Mouse (Mus musculus): ENCODE measurements around the gene 1110059E24Rik. TPM values are rescaled to one million over a fixed set of nuclear protein-coding genes. Genes with fewer than 3 reads are reported as not detected.

The 1110059E24Rik gene
- 30.4 and 31.5 TPM in 2 replicates for polyA plus RNA-seq (2021; fragmentation: Nextera tagmentation)
- long read RNA-seq, experiment 1, transcript 1110059E24Rik-207 (3 exons, 942 nt), result minor isoform, 5 of 47 reads
- long read RNA-seq, experiment 1, transcript 1110059E24Rik-201 (4 exons, 1,614 nt), result major isoform, 33 of 47 reads
- long read RNA-seq, experiment 1, partial matches to known transcripts, result 2 of 47 reads
- long read RNA-seq, experiment 1, other reads (novel, unspliced or antisense), result 7 of 47 reads
- long read RNA-seq, experiment 2, transcript 1110059E24Rik-201 (4 exons, 1,614 nt), result major isoform, 70 of 87 reads
- long read RNA-seq, experiment 2, transcript 1110059E24Rik-207 (3 exons, 942 nt), result minor isoform, 15 of 87 reads
- long read RNA-seq, experiment 2, partial matches to known transcripts, result 0 of 87 reads
- long read RNA-seq, experiment 2, other reads (novel, unspliced or antisense), result 2 of 87 reads

GRCm38 (mm10) chr19:21652285-21653171, at the start of gene 1110059E24Rik:
Gene 1110059E24Rik (minus strand): TSS chr19:21652976.

GRCm38 (mm10) chr19:21653172-21653981, 601 bp upstream of the 1110059E24Rik start, which contains the start of gene Abhd17b:
Gene Abhd17b (plus strand): TSS chr19:21653185.

Other genes with a start within 250 kb of the 1110059E24Rik start
- 23.3 and 29.0 TPM in 2 replicates for gene Gda, start 179.5 kb downstream of the 1110059E24Rik start, polyA plus RNA-seq (2021; fragmentation: Nextera tagmentation)
- gene Abhd17b, start 209 bp upstream of the 1110059E24Rik start, polyA plus RNA-seq (2021; fragmentation: Nextera tagmentation), result 9.2 and 9.5 TPM in 2 replicates
- gene Cemip2, start 125.4 kb upstream of the 1110059E24Rik start, polyA plus RNA-seq (2021; fragmentation: Nextera tagmentation), result 4.7 and 5.0 TPM in 2 replicates

Measured in layer of hippocampus, adult 6 months (tissue).